Mouse (Mus musculus) left cerebral cortex, adult 18-20 months (tissue): ENCODE results near the gene Phlpp1. TPM values are rescaled to one million over a fixed set of nuclear protein-coding genes. Genes with fewer than 3 reads are reported as not detected.
A peak's percentile ranks its signal among the peaks of the same experiment; 100 is the strongest.

ENCODE experiments used
- DNase-seq, 2 experiments: peaks; one replicate each; pipeline ENCODE4 v3.0.0; 2021 to 2022; ENCODE audit warnings: low spot score in 2 of 2, mixed read lengths in 1 of 2
- total RNA-seq, 2 experiments: library from RNA; stranded (reverse); gene quantifications; 2 replicates each; pipeline ENCODE4 v1.2.3; 2021

Gene Phlpp1
- total RNA-seq, 2 experiments from 2014 or later, result 62.0 to 66.9 TPM

DNA sequence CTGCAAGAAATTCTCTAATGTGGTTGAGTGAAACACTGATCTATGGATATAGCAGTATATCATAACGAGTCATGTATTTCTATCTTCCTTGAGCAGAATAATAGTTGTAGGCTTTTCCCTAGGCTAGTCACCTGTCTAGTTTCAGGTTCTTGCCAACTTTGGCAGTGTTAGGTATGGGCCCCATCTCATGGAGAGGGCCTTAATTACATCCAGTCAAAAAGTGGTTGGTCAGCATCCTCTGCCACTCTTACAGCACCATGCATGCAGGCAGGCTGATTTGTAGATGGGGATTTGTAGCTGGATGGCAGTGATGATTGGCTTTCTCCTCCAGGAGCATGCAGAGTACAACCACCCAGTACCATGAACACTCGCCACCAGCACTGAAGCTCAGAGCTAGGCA lies 202.7 kb downstream of the Phlpp1 start:
- DNase-seq, result no peak

DNA sequence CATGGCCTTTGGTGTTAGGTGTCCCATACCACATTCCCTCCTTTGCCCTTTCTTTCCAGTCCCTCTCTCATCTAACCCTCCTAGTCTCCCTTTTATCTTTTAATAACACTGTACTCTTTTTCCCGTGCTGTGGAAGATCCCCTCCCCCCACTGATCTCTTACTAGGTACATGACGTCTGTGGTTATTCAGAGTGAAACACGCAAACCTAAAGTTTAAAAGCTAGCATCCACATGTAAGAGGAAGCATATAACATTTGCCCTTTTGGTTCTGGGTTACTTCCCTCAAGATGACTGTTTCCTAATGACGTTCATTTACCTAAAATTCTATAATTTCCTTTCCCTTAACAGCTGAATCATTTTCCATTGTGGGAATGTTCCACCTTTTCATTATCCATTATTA lies 203.4 kb downstream of the Phlpp1 start:
- no peak for DNase-seq

DNA sequence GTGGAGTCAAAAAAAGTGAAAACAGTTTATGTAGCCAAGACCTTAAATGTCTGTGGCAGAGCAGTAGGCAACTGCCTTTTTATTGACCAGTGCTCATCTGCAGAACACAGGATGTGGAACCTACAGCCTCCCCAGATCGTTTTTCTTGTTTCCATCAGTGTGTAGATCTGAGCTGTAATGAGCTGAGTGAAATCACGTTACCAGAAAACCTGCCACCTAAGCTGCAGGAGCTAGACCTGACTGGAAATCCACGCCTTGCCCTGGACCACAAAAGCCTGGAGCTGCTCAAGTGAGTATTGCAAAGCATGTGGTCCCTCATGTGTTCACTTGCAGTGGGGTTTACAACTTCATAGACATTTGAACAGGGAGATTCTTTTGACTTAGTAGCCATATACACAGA lies 204.5 kb downstream of the Phlpp1 start:
- DNase-seq, result no peak

- no peak for DNase-seq
Observed at GRCm38 (mm10) chr1:106380465-106380864, 208.9 kb downstream of the Phlpp1 start.

DNA sequence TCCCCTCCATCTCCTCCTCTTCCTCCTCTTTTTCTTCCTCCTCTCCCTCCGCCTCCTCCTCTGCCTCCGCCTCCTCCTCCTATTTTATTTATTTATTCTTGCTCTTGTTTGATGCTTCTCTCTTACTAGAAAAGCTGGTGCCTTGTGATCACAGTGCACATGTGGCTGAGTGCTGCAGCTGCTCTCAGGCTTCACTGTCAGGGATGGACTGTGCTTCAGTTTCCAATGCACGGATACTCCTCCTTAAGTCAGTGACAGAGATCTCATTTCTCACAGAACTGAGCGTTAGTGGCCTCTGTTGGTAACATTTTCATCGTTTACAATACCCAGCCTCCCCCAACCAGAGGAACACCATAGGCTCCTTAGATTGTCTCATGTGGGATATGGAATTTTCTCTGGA lies 215.0 kb downstream of the Phlpp1 start:
- DNase-seq, result no peak

- DNase-seq, result no peak
Observed at GRCm38 (mm10) chr1:106387264-106387663, 215.7 kb downstream of the Phlpp1 start.

GRCm38 (mm10) chr1:106389673-106390072 lies 218.1 kb downstream of the Phlpp1 start:
- peak in 1 of 2 experiments; percentile 51 for DNase-seq

DNA sequence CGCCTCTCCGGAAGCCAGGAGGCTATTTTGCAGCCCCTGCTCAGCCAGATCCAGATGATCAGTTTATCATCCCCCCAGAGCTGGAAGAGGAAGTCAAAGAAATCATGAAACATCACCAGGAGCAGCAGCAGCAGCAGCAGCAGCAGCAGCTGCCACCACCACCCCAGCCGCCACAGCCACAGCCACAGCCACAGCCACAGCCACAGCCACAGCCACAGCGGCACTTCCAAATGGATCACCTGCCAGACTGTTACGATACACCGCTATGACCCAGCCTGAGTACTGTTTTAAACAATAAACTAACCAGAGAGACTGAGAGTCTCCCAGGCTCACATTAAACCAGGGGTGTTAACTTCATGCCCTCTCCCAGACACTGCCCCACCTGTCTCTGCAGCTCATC lies 221.5 kb downstream of the Phlpp1 start:
- no peak for DNase-seq

GRCm38 (mm10) chr1:106394678-106395077 lies 223.1 kb downstream of the Phlpp1 start:
- no peak for DNase-seq

DNA sequence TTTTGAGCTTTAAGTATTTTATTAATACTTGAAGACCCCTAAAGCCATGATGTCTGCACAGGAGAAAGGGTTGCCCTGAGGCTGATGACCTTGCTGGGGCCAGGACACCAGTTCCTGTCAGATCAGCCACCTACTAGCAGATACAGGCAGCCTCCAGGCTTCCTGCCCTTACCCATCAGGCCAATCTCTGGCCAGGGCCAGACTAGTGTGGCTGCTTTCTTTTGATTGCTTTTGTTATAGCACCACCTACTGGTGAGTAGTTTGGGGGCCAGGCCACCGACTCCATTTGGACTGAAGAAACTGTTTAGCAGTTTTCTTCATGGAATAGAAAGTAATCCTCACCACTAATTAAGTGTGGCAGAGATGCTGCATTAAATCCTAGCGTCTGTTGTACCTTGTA lies 223.9 kb downstream of the Phlpp1 start:
- DNase-seq, result peak; percentile 61 to 65

DNA sequence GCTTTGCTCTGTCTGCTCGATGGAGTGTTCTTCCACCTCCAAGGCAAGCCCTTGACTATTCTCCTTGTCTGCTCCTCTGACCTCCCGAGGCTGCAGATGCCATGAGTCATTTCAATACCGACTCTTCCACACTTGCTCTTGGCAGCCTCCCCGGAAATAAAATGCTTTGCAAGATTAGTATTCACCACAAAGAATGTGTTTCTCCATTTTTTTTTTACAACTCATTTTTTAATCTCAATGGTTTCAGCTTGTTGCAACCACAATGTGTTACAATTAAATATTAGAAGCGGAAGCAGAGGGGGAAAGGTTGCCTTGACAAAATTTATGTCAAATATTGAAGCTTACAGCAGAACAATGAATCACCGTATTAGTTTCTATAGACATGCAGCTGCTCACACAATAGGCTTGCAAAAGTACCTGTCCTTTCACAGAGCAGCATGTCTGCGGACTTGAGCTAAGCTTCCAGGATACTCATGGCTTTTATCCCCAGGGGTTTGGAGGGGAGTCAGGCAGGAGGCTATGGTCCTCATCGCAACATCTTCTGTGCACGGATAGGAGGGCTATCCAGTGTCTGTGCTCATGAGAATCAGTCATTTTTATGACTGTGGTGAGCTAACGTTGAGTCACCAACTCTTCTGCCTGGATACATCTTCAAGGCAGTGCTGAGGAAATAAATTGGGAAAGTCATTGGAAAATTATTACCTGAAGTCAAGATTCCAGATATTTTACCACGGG lies 229.5 kb downstream of the Phlpp1 start:
- no peak for DNase-seq

- no peak for DNase-seq
Observed at GRCm38 (mm10) chr1:106403011-106403501, 231.5 kb downstream of the Phlpp1 start.

DNA sequence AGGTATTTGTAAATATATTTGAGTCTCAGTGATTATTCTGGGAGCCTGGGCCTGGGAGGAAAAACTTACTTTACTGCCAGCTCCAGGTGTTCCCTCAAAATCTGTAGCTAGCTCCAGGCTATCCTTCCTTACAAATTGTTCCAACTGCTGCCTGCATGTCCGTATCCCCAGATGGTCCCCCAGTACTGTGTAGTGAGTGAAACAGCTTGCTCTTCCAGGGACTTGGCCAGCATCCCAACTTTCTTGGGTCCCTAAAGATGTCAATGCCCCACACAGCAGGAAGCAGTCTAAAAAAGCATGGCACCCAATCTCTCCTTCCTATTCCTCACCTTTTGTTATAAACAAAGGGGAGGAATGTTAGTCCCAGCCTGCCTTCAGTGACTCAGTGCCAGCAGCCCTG lies 235.3 kb downstream of the Phlpp1 start:
- no peak for DNase-seq

DNA sequence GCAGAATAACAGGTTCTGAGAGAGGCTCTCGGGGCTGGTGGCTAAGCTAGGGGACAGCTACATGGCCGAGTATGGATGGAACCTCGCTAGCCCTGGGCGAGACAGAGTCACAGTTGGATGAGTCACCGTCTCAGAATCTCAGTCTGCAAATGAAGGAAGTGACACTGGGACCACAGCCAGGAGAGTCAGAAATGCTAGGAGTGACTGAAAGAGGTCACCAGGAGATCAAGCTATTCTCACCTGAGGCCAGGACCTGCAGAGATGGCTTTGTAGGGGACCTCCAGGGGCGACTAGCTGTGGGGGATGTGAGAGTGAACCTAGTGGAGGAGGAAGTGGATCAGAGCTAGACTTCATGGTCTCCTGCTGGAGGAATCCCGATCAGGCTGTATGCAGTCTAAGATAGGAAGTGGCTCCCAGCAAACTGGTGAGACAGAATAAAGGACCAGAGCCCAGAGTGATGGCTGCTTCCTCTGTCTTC lies 236.4 kb downstream of the Phlpp1 start:
- no peak for DNase-seq

DNA sequence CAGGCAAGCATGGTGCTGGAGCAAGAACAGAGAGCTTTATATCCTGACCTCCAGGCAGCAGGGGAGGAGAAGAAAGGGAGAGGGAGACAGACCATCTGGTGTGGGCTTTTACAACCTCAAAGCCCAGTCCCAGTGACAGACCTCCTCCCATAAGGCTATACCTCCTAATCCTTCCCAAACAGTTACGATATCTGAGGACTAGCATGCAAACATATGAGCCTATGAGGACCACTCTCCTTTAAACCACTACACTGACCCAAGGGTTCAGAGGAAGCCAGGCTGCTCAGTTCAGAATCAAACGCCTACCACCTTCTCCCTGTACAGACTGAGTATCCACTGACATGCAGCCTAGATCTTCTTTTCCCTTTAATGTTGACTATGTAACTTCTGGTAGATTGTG lies 239.3 kb downstream of the Phlpp1 start:
- no peak for DNase-seq

DNA sequence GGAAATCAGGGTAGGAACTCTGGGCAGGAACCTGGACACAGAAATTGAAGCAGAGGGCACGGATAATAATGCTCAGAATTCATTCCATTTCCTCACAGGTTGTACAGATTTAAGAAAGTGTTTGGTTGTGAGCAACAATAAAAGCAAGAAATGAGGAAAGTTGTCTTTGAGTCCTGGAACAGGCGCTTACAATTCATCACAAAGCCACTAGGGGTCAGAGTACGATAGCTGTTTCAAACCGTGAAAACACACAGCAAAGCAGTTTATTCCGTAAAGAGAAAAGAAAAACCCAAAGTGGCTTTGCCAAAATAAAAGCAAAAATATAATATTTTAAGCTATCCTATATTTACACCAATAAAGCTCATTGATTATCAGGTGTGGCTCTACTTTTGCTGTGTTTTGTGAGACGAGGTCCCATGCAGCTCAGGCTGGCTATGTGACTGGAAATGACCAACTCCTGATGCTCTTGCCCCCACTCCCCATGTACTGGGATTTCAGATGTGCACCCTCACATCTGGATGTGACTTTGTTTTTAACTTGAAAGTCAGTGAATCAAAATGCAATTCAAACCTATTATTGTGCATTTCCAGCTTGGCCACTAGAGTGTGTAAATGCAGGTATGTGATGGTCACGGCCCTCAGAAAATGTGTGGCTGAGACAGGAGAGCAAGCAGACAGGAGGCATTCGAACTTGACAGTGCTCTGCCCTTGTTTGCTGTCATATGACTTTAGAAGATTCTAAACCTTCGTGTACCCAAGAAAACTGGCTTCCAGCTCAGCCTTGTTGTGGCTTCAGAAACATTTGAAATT lies 253.8 kb downstream of the Phlpp1 start:
- DNase-seq, result peak; percentile 44 to 64

DNA sequence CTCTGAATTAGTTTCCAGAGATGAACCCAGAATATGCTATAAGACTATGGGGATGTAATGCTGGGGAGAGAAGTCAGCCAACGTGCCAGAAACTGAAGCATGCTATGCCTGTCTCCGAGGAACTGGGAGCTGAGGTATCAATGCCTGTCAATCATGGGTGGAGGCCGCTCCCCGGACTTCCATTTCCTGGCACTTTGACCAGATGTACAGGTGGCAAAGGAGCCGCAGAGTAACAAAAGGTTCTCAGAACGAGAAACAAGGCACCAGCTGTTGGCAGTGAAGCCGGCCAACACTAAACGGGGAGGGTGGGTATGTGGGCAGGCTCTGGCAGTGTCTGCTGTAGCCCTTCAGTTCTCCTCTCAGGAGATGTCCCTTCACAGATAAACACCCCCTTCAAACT lies 256.6 kb downstream of the Phlpp1 start:
- peak; percentile 43 to 56 for DNase-seq

DNA sequence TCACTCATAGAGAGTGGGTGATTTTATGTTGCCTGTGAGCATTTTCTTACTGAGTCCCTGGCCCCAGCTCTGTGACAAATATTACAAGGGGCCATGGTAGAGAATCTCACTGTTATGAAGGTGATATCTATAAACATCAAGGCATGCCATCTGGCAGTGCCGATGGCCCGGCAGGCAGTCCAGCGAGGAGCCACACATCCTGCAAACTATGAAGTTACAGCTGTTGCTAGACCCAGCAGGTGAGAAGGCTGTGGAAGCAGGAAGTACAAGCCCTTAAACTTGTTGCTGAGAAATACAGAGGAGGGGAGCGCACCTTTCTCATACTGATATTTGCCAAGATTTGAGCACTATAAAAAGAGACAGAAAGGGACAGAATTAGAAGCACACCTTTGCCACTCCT lies 257.0 kb downstream of the Phlpp1 start:
- no peak for DNase-seq

GRCm38 (mm10) chr1:106433580-106433979 lies 262.0 kb downstream of the Phlpp1 start:
- DNase-seq, result no peak
